Mouse (Mus musculus) midbrain, embryonic 14.5 days (tissue): ENCODE data around the gene Rbm15. TPM values are rescaled to one million over a fixed set of nuclear protein-coding genes. Genes with fewer than 3 reads are reported as not detected.

Source experiments
- ATAC-seq: fragments of 200-750 bp; cut with Nextera tagmentation; 2 replicates; pipeline ENCODE4 v1.8.0; 2017; ENCODE audit warnings: moderate number of reproducible peaks, moderate library complexity; ENCODE audit not compliant: low FRiP score, low TSS enrichment
- DNase-seq: peaks from one replicate; pipeline ENCODE4 v3.0.0-alpha.2; 2015
- H3K27ac ChIP-seq: fragments of 300-500 bp; sonication (generic); replicated peaks from 2 replicates; pipeline ENCODE4 v1.5.1; 2014; ENCODE audit warnings: mild to moderate bottlenecking, low read depth, low read length, moderate library complexity
- H3K27me3 ChIP-seq: fragments of 300-500 bp; sonication (generic); 2 replicates; pipeline ENCODE4 v1.6.1; 2014; ENCODE audit warnings: low read length, control low read depth, mixed read lengths; ENCODE audit not compliant: control insufficient read depth, insufficient read depth
- H3K36me3 ChIP-seq: fragments of 300-500 bp; sonication (generic); 2 replicates; pipeline ENCODE4 v1.6.1; 2014; ENCODE audit warnings: low read length, control low read depth; ENCODE audit not compliant: control insufficient read depth, insufficient read depth
- H3K4me1 ChIP-seq: fragments of 300-500 bp; sonication (generic); 2 replicates; pipeline ENCODE4 v1.6.1; 2014; ENCODE audit warnings: mild to moderate bottlenecking, antibody characterized with exemption, low read length, control low read depth; ENCODE audit not compliant: control insufficient read depth, insufficient read depth
- H3K4me2 ChIP-seq: fragments of 300-500 bp; sonication (generic); 2 replicates; pipeline ENCODE4 v1.6.1; 2014; ENCODE audit warnings: mild to moderate bottlenecking, low read length, moderate library complexity
- H3K4me3 ChIP-seq: fragments of 300-500 bp; sonication (generic); replicated peaks from 2 replicates; pipeline ENCODE4 v1.5.1; 2014; ENCODE audit warnings: low read depth, low read length
- H3K9ac ChIP-seq: fragments of 300-500 bp; sonication (generic); replicated peaks from 2 replicates; pipeline ENCODE4 v1.6.1; 2014; ENCODE audit warnings: mild to moderate bottlenecking, low read length, moderate library complexity
- H3K9me3 ChIP-seq: fragments of 300-500 bp; sonication (generic); 2 replicates; pipeline ENCODE4 v1.6.1; 2016; ENCODE audit warnings: low read length, control low read depth, mixed read lengths; ENCODE audit not compliant: control insufficient read depth
- WGBS: fragments of 180-500 bp; shearing (Covaris S2); extraction: QIAGEN DNeasy Blood & Tissue Kit; methylation state at CpG from one replicate; pipeline ENCODE4 v1.1.7; 2014; 5-methylcytosine and 5-hydroxymethylcytosine counted together
- polyA plus RNA-seq: library from polyadenylated mRNA; unstranded; fragments of >200 nt; fragmentation: Nextera tagmentation; extraction: Ambion mirVana; gene quantifications from 2 replicates; pipeline ENCODE4 v1.2.1, GENCODE M21; 2014

Gene Rbm15
- polyA plus RNA-seq, 1 experiment from 2014 or later = 9.1 TPM

DNA sequence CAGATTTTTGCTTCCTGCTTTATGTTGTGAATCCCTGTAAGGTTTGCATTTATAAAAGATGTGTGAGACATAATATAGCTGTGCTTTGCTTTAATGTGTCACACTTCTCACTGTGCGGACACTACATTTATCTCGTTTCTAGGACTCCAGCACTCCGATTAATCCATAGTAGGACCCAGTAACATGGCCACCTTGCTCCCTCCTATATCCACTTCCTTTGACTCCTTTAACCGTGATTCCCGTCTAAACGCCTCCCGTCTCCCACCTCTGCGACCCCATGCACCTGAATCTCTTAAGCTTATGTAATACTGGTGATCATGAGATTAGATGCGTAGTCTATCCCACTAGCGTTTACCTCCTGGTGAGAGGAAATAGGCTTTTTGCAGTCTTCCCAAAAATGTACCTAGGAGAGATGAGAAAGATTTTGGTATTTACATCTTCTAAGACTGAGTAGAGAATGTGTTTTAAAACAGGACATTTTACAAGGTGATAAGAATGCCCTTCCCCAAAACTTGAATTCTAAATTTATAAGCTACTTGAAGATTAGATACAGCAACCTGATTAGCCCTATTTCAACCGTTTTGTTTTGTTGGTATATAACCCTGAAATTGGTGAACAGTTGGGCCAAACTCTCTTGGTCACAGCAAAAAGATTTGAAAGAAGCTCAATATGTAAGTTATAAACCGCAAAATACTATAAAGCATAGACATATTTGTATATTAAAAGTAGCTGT lies 895 bp upstream of the Rbm15 start:
- 10% methylated on average over 12 of the region's 12 CpGs for WGBS
- DNase-seq = no peak
- no peaks in the 10 kb centered on the region for H3K27me3 ChIP-seq

DNA sequence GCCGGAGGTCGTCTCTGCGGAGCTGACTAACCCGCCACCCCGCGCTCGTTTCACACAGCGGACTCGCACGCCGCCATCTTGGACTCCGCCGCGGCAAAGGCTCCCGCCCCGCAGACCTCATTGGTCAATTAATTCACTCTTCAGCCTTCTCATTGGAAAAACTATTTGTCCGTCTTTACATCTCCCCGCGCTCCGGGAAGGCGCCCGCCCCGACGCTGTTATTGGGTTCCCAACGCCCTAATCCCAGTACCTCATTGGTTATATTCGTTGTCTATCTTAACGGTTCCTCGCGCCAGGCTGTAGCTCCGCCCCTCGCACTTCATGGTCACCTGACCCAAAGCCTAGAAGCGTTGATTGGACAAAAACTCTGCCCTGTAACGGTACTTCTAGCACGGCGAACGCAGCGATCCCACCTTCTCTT lies 503 bp downstream of the Rbm15 start:
- DNase-seq (peak; percentile 100), ATAC-seq (peak; percentile 97)
- peaks cover 14% of the 10 kb centered on the region for H3K36me3 ChIP-seq
- no peaks in the 10 kb centered on the region for H3K27me3 ChIP-seq
- peak overlapping the region; percentile 93 for H3K4me3 ChIP-seq
- H3K4me1 ChIP-seq = peaks cover 32% of the 10 kb centered on the region
- H3K27ac ChIP-seq = peak overlapping the region; percentile 93
- WGBS = under 1% methylated on average over 37 of the region's 37 CpGs
- peak overlapping the region; percentile 71 for H3K9ac ChIP-seq
- no peaks in the 10 kb centered on the region for H3K9me3 ChIP-seq
- peak overlapping the region; percentile 86 for H3K4me2 ChIP-seq

More for the DNA sequence above, 895 bp upstream of the Rbm15 start:
- Histone ChIP-seq H3K27ac (peak overlapping the region; percentile 93), H3K9me3 (no peaks in the 10 kb centered on the region), H3K4me3 (peak overlapping the region; percentile 93), H3K4me1 (peaks cover 25% of the 10 kb centered on the region), H3K9ac (peak overlapping the region; percentile 80), H3K36me3 (peaks cover 14% of the 10 kb centered on the region), H3K4me2 (peak overlapping the region; percentile 77)
- ATAC-seq = no peak

DNA sequence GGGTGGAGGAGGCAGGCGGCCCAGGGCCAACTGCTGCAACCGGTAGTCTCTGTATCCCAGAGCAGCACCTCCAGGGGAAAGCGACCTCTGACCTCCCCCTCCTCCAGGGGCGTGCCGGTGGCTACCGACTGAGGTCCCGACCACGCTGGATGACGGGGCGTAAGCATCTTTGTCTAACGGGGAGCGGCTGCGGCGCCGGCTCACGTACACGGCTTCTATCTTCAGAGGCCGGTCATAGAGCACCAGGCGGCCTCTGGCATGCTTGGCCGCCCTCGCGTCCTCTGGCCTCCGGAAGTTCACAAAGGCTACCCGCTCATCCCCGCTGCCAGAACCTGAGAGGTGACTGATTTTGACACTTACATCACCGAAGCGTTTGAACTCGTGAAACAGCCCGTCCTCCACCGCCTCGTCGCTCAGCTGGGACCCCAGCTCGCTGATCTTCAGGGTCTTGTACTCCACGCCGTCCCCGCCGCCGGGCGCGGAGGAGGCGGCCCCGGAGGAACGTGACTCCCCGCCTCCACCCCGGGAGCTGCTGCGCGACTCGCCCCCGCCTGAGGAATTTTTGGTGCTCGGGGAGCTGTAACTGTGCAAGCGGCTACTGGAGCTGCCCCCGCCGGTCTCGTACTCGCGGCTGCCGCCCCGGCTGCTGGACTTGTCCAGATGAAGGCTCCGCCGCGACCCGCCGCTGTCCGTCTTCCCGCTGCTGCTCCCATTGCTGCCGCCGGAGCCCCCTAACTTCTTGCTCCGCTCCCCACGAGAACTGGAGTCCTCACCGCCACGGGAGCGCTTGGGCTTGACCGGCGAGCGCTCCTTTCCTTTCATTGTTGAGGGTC lies 1.1 kb downstream of the Rbm15 start:
- H3K4me2 ChIP-seq = peak overlapping the region; percentile 86
- H3K27ac ChIP-seq = peak overlapping the region; percentile 89
- peaks cover 36% of the 10 kb centered on the region for H3K4me1 ChIP-seq
- DNase-seq (peak; percentile 61), ATAC-seq (peak; percentile 0; the same call in 1 of the 2 replicates)
- under 1% methylated on average over 75 of the region's 75 CpGs for WGBS
- no peaks in the 10 kb centered on the region for H3K27me3 ChIP-seq
- H3K4me3 ChIP-seq = peak overlapping the region; percentile 93
- peaks cover 14% of the 10 kb centered on the region for H3K36me3 ChIP-seq
- H3K9ac ChIP-seq = peak overlapping the region; percentile 71
- no peaks in the 10 kb centered on the region for H3K9me3 ChIP-seq

DNA sequence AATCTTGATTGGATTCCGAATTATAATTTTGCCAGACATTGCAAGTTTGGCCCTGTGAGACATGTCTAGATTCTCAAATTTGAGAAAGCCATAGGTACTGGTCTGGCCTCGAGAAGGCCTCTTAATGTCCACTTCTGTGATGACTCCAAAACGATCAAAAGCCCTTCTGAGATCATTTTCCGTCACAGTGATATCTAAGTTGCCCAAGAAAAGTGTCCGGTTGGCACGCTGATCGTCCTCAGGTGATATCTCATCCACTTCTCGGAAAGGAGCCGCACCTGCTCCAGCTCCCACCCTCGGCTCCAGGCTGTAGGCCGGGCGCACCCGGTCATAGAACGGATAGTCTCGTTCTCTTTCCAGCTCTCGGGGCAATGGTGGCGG lies 1.7 kb downstream of the Rbm15 start:
- Histone ChIP-seq H3K27me3 (no peaks in the 10 kb centered on the region), H3K9me3 (no peaks in the 10 kb centered on the region), H3K27ac (no peak overlapping the region), H3K4me1 (peaks cover 36% of the 10 kb centered on the region), H3K36me3 (peaks cover 14% of the 10 kb centered on the region), H3K4me3 (peak overlapping the region; percentile 93), H3K9ac (peak overlapping the region; percentile 71), H3K4me2 (peak overlapping the region; percentile 86)
- ATAC-seq (no peak), DNase-seq (no peak)
- WGBS = 22% methylated on average over 17 of the region's 17 CpGs

DNA sequence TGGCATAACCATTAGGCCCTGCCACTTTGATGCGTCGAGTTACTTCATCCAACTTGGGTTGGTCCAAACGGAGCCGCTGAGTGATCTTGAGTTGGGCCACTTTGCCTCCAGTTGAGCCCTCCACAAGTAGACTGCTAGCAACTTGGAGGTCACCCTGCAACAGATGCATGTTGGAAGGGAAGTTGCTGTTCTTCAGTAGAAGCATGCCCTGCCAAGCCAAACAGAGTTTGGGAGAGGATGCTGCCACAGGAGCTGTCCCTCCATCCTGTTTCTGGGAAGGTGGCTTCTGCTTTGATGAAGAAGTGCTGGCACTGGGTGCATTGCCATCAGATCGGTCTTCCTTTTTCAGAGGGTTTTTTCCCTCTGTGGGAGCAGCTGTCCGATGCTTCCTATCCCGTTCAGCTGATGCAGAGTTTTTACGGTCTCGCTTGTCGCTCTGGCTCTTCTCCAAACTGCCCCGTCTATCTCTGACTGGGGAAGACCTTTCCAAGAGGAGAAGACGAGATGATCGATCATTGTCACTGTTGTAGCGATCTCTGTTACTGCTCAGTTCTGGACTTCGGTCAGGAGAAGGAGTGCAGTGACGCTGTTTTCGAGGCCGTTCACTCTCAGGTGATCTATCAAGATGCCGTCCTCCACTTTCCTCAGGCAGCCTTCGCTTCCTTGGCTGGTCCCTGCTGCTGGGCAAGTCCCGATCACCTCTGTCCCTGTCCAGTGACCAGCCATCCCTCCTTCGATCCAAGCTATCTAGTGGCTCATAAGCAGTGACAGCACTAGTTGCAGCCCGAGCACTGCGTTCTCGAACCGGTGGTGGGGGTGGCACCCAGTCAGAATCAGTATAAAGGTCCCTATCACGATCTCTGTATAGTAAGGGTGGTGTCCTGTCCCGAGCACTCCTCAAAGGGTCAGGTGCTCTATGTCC lies 2.7 kb downstream of the Rbm15 start:
- H3K27ac ChIP-seq = no peak overlapping the region
- H3K4me2 ChIP-seq = peak overlapping the region; percentile 86
- ATAC-seq (no peak), DNase-seq (no peak)
- no peaks in the 10 kb centered on the region for H3K27me3 ChIP-seq
- peaks cover 16% of the 10 kb centered on the region for H3K36me3 ChIP-seq
- H3K4me3 ChIP-seq = peak overlapping the region; percentile 93
- no peaks in the 10 kb centered on the region for H3K9me3 ChIP-seq
- H3K4me1 ChIP-seq = peaks cover 36% of the 10 kb centered on the region
- H3K9ac ChIP-seq = 0 out of 2 replicates have a peak overlapping the region, but pooled peaks have one; percentile 9
- WGBS = 79% methylated on average over 28 of the region's 28 CpGs

DNA sequence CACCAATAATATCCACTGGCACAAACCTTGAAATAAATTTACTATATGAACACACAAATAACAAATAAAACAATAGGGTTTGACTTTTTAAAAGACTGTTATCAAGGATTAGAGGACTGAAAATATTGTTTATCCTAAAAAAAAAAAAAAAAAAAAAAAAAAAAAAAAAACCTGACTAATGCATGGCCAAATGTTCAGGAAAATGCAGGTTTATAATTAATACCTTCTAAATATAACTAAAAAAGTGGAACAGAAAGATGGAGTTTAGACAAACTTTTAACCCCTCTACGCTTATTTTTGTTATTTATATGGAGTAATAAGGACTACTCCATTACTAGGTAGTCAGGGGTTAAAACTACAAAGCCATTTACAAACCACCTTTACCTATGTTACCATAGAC lies 7.0 kb downstream of the Rbm15 start:
- H3K36me3 ChIP-seq = peaks cover 28% of the 10 kb centered on the region
- no peaks in the 10 kb centered on the region for H3K9me3 ChIP-seq
- H3K4me2 ChIP-seq = no peak overlapping the region
- 97% methylated on average over 1 of the region's 1 CpGs for WGBS
- no peak overlapping the region for H3K4me3 ChIP-seq
- DNase-seq (no peak), ATAC-seq (no peak)
- no peak overlapping the region for H3K9ac ChIP-seq
- no peaks in the 10 kb centered on the region for H3K27me3 ChIP-seq
- H3K4me1 ChIP-seq = peaks cover 47% of the 10 kb centered on the region
- H3K27ac ChIP-seq = no peak overlapping the region

DNA sequence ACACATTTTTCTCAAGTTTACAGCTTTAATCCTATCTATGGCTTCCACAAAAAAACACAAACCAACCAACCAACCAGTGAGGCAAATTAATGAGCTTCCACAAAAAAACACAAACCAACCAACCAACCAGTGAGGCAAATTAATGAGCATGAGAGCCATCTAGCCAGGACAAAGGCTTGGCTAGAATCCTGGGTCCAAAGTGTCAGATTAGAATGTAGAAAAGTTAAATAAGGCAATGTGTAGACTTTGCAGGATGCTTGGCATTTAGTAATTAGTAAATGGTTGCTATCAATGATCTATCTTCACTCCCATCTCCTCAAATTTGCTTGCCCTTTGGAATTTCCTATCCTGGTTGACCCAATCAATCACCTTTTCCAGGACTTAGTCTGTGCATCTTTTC lies 11.7 kb downstream of the Rbm15 start:
- H3K4me1 ChIP-seq = peaks cover 25% of the 10 kb centered on the region
- no peaks in the 10 kb centered on the region for H3K27me3 ChIP-seq
- H3K27ac ChIP-seq = no peak overlapping the region
- H3K4me3 ChIP-seq = no peak overlapping the region
- no peaks in the 10 kb centered on the region for H3K9me3 ChIP-seq
- no peak for ATAC-seq
- H3K36me3 ChIP-seq = peaks cover 14% of the 10 kb centered on the region
- H3K9ac ChIP-seq = no peak overlapping the region
- no peak overlapping the region for H3K4me2 ChIP-seq
- DNase-seq = no peak

DNA sequence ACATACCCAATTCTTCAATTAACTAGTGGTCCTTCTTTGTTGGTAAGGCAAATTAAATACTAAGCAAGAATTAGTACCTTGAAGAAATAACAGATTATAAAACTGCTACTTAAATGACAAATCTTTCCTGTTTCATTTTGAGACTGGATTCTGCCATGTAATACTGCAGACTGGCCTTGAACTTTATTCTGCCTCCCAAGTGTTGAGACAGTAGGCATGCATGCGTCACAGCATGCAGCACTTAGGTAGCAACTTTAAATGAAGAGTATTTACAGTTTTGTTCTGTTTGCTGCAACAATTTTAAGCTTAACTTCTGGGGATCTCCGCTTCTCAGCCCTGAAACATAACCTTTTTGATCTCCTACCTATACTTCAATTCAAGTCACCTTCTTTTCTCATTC lies 12.3 kb downstream of the Rbm15 start:
- Histone ChIP-seq H3K36me3 (peaks cover 14% of the 10 kb centered on the region), H3K4me2 (no peak overlapping the region), H3K27ac (no peak overlapping the region), H3K9me3 (no peaks in the 10 kb centered on the region), H3K27me3 (no peaks in the 10 kb centered on the region), H3K4me1 (peaks cover 25% of the 10 kb centered on the region), H3K9ac (no peak overlapping the region), H3K4me3 (no peak overlapping the region)
- 97% methylated on average over 2 of the region's 2 CpGs for WGBS
- DNase-seq (no peak), ATAC-seq (no peak)
